Mouse (Mus musculus): ENCODE data around the gene Gja8.

The Gja8 gene

DNA sequence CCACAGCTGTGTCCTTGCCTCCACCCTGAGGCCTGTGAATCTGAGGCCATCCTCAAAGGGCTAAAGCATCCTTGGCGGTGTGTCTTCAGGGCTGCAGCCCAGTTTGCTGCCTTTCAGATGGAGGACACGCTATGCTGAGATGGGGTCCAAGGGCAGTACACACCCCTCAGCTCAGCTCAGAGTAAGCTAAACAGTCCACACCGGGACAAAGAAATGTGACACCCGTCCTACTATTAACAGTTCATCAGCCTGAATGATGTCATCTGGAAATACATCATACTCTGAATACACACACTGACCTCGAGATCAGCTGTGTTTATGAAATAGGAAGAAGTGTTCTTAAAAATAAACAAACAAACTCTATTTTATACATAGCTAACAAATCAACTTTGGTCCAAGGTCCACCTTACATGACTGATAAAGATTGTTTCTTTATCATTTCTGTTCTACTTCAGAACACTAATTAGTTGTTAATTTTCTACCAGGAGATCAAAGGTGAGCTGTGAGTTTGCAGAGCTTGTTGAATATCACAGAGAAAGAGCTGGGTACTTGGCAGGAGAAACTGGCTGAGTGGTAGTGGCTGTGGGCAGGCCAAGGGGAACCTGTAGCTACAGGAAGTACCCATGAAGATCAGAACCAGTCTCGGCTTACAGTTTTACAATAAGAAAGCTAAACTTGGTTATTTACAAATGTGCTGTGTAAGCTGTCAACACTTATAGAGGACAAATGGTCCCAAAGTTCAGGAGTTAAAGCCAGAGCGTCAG lies 50.8 kb downstream of the Gja8 start:
- DNase-seq = no peak

DNA sequence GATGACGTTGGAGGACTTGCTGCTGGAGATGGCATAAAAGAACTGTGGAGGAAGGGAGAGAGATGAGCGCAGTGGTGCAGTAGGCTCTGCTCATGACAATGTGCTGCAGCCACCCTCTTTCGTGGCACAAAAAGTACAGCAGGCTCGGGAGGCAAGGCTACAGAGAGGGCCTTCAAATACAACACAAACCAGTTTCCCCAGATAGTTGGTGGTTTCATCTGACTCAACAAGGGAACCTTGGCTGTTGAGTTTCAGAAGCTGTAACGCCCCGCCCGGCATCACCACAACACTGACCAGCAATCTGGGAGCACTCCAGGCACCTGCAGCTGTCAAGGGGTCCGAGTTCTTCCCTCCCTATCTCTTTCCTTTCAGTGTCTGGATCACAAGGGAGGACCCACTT lies 53.3 kb downstream of the Gja8 start:
- DNase-seq = no peak

DNA sequence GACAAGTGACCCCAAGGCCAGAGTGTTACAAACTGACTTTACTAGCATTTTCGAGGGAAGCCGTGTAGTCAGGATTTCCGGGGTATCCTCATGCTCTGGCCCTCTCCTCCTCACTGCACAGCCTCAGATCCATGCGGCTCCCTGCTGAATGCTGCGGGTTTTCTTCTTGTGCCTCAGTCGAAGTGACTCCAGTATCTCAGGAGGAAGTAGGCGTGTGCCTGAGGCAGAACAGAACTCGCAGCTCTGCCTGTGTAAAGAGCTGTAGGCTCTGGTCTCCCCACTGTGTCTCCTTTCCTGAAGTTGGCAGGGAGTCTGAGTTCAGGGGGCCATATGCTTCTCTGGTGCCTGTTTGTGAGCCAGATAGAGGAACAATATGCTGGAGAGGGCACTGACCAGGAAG lies 54.8 kb downstream of the Gja8 start:
- no peak for DNase-seq

DNA sequence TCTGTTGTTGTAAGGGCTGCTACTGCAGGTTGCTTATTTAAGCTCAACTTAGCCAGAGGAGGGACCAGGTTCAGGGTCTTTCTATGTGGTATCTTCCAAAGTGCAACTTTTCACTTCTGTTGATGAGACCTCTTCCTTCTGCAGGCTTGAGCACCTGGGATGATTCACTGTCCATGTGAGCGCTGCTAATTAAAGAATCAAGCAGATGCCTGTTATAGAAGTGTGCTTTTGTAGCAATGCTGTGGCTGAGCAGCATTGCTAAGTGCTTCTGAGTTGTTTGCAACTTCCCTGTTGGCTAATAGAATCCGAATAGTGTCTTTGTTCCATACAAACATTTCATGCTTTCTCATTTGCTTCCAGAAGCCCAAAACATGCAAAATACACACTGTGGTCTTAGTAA lies 55.5 kb downstream of the Gja8 start:
- no peak for DNase-seq

DNA sequence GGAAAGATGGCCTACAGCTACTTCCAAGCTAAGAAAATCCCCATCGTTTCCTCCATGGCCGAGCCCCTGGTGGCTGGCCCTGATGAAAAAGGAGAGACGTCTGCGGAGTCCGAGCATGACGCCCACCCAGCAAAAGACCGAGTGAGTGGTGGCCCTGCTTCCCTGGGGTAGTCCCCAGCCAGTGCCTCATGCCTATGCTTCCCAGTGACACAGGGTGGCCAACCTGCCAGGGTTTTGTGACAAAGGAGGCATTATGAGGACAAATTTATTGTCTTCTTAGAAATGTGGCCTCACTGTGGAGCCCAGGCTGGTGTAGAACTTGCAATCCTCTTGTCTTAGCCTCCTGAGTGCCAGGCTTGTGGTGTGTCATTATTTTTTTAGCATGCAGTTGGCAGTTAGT lies 56.7 kb downstream of the Gja8 start:
- no peak for DNase-seq

DNA sequence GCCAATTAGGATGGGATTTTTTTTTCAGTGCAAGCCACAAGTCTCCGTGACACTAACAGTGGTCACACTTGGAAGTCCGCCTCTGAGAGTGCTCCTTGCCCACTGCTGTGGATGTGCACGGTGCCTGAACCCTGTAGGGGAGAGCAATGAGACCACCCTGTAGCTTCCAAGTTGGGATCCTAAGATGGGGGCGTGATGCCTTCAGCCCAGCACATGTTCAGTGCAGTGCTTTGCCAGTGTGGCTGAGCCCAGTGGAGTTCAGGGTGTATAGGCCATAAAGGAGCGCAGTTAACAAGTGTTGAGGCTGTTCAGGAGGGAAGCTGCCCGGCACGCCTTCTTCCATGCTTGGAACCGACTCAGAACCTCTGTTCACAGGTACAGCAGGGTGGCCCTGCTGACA lies 57.3 kb downstream of the Gja8 start:
- no peak for DNase-seq

DNA sequence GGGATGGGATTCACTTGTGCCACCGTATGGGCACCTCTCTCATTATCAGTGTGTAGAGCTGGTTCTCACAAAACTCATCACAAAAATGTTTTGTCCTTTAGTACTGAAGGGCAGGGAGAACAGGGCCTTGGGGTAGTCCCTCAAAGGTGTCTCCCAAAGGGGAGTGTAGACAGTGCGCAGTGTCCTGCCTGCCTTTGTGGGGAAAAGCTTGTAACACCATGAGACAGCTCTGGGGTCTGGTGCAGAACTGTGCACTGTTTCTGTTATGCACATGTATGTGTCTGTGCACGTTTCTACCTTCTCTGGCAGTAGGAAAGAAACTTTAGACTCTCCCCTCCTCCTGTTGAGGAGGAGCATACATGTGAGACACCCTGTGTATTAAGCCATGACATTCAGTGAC lies 58.0 kb downstream of the Gja8 start:
- DNase-seq = no peak

All from thymus, postnatal 4 days (tissue).